Mouse (Mus musculus): ENCODE data around the gene Npm1. TPM values are rescaled to one million over a fixed set of nuclear protein-coding genes. Genes with fewer than 3 reads are reported as not detected.

Gene Npm1
- polyA plus RNA-seq, 1 experiment from 2014 or later, result 786 TPM

GRCm38 (mm10) chr11:33142801-33143200, 20.2 kb downstream of the Npm1 start:
- Histone ChIP-seq H3K9me3 (ENCODE audit: control insufficient read depth, low read length) (no peaks in the 10 kb centered on the region), H3K27ac (ENCODE audit: low read length) (peak overlapping the region; percentile 82), H3K4me2 (ENCODE audit: low read depth, low read length) (peak overlapping the region; percentile 20; the same call in 1 of the 2 replicates), H3K9ac (ENCODE audit: low read length) (peak overlapping the region; percentile 11; the same call in 1 of the 2 replicates), H3K4me1 (replicated peaks; ENCODE audit: control insufficient read depth, insufficient read depth, low read length) (peaks cover 38% of the 10 kb centered on the region), H3K36me3 (ENCODE audit: control insufficient read depth, insufficient read depth, low read length) (no peaks in the 10 kb centered on the region), H3K27me3 (ENCODE audit: control insufficient read depth, insufficient read depth, low read depth, low read length) (peaks cover 19% of the 10 kb centered on the region), H3K4me3 (ENCODE audit: low read length) (no peak overlapping the region)
- WGBS, result 73% methylated on average over 1 of the region's 1 CpGs
- peak; percentile 53 for ATAC-seq (ENCODE audit: low read depth)

GRCm38 (mm10) chr11:33140111-33140460, 22.9 kb downstream of the Npm1 start:
- H3K4me1 ChIP-seq (replicated peaks; ENCODE audit: control insufficient read depth, insufficient read depth, low read length), result peaks cover 23% of the 10 kb centered on the region
- no peaks in the 10 kb centered on the region for H3K9me3 ChIP-seq (ENCODE audit: control insufficient read depth, low read length)
- H3K4me2 ChIP-seq (ENCODE audit: low read depth, low read length), result no peak overlapping the region
- WGBS, result 71% methylated on average over 5 of the region's 5 CpGs
- ATAC-seq (ENCODE audit: low read depth), result no peak
- no peak overlapping the region for H3K27ac ChIP-seq (ENCODE audit: low read length)
- peaks cover 5% of the 10 kb centered on the region; the same call in 1 of the 2 replicates for H3K27me3 ChIP-seq (ENCODE audit: control insufficient read depth, insufficient read depth, low read depth, low read length)
- no peak overlapping the region for H3K4me3 ChIP-seq (ENCODE audit: low read length)
- no peaks in the 10 kb centered on the region for H3K36me3 ChIP-seq (ENCODE audit: control insufficient read depth, insufficient read depth, low read length)
- no peak overlapping the region for H3K9ac ChIP-seq (ENCODE audit: low read length)

- peaks cover 3% of the 10 kb centered on the region; the same call in 1 of the 2 replicates for H3K27me3 ChIP-seq (ENCODE audit: control insufficient read depth, insufficient read depth, low read depth, low read length)
- no peak overlapping the region for H3K27ac ChIP-seq (ENCODE audit: low read length)
- no peaks in the 10 kb centered on the region for H3K9me3 ChIP-seq (ENCODE audit: control insufficient read depth, low read length)
- WGBS, result 72% methylated on average over 9 of the region's 9 CpGs
- no peaks in the 10 kb centered on the region for H3K36me3 ChIP-seq (ENCODE audit: control insufficient read depth, insufficient read depth, low read length)
- no peak overlapping the region for H3K4me3 ChIP-seq (ENCODE audit: low read length)
- no peak overlapping the region for H3K9ac ChIP-seq (ENCODE audit: low read length)
- H3K4me1 ChIP-seq (replicated peaks; ENCODE audit: control insufficient read depth, insufficient read depth, low read length), result peaks cover 18% of the 10 kb centered on the region
- ATAC-seq (ENCODE audit: low read depth), result no peak
- H3K4me2 ChIP-seq (ENCODE audit: low read depth, low read length), result no peak overlapping the region
These were observed 23.4 kb downstream of the Npm1 start for GRCm38 (mm10) chr11:33139458-33140110.

- WGBS, result 82% methylated on average over 5 of the region's 5 CpGs
- Histone ChIP-seq H3K4me2 (ENCODE audit: low read depth, low read length) (no peak overlapping the region), H3K4me3 (ENCODE audit: low read length) (no peak overlapping the region), H3K9me3 (ENCODE audit: control insufficient read depth, low read length) (no peaks in the 10 kb centered on the region), H3K36me3 (ENCODE audit: control insufficient read depth, insufficient read depth, low read length) (no peaks in the 10 kb centered on the region), H3K9ac (ENCODE audit: low read length) (no peak overlapping the region), H3K27me3 (ENCODE audit: control insufficient read depth, insufficient read depth, low read depth, low read length) (no peaks in the 10 kb centered on the region), H3K4me1 (replicated peaks; ENCODE audit: control insufficient read depth, insufficient read depth, low read length) (peaks cover 9% of the 10 kb centered on the region), H3K27ac (ENCODE audit: low read length) (no peak overlapping the region)
- ATAC-seq (ENCODE audit: low read depth), result no peak
These were observed 24.3 kb downstream of the Npm1 start for GRCm38 (mm10) chr11:33138686-33139085.

GRCm38 (mm10) chr11:33134391-33134986, 28.5 kb downstream of the Npm1 start:
- no peaks in the 10 kb centered on the region for H3K4me1 ChIP-seq (replicated peaks; ENCODE audit: control insufficient read depth, insufficient read depth, low read length)
- no peak for ATAC-seq (ENCODE audit: low read depth)
- no peak overlapping the region for H3K9ac ChIP-seq (ENCODE audit: low read length)
- WGBS, result 86% methylated on average over 8 of the region's 8 CpGs
- no peak overlapping the region for H3K4me2 ChIP-seq (ENCODE audit: low read depth, low read length)
- H3K27me3 ChIP-seq (ENCODE audit: control insufficient read depth, insufficient read depth, low read depth, low read length), result no peaks in the 10 kb centered on the region
- no peak overlapping the region for H3K4me3 ChIP-seq (ENCODE audit: low read length)
- no peaks in the 10 kb centered on the region for H3K36me3 ChIP-seq (ENCODE audit: control insufficient read depth, insufficient read depth, low read length)
- no peak overlapping the region for H3K27ac ChIP-seq (ENCODE audit: low read length)
- H3K9me3 ChIP-seq (ENCODE audit: control insufficient read depth, low read length), result no peaks in the 10 kb centered on the region

GRCm38 (mm10) chr11:33132619-33133338, 30.2 kb downstream of the Npm1 start:
- no peak overlapping the region for H3K9ac ChIP-seq (ENCODE audit: low read length)
- H3K4me1 ChIP-seq (replicated peaks; ENCODE audit: control insufficient read depth, insufficient read depth, low read length), result no peaks in the 10 kb centered on the region
- H3K27ac ChIP-seq (ENCODE audit: low read length), result no peak overlapping the region
- no peak overlapping the region for H3K4me3 ChIP-seq (ENCODE audit: low read length)
- H3K9me3 ChIP-seq (ENCODE audit: control insufficient read depth, low read length), result no peaks in the 10 kb centered on the region
- H3K4me2 ChIP-seq (ENCODE audit: low read depth, low read length), result no peak overlapping the region
- H3K27me3 ChIP-seq (ENCODE audit: control insufficient read depth, insufficient read depth, low read depth, low read length), result no peaks in the 10 kb centered on the region
- ATAC-seq (ENCODE audit: low read depth), result no peak
- H3K36me3 ChIP-seq (ENCODE audit: control insufficient read depth, insufficient read depth, low read length), result no peaks in the 10 kb centered on the region
- WGBS, result 42% methylated on average over 8 of the region's 8 CpGs

- Histone ChIP-seq H3K27ac (ENCODE audit: low read length) (no peak overlapping the region), H3K27me3 (ENCODE audit: control insufficient read depth, insufficient read depth, low read depth, low read length) (0 out of 2 replicates have a peak, but pooled peaks cover 3% of the 10 kb centered on the region), H3K4me2 (ENCODE audit: low read depth, low read length) (no peak overlapping the region), H3K9me3 (ENCODE audit: control insufficient read depth, low read length) (no peaks in the 10 kb centered on the region), H3K9ac (ENCODE audit: low read length) (no peak overlapping the region), H3K4me1 (replicated peaks; ENCODE audit: control insufficient read depth, insufficient read depth, low read length) (peaks cover 4% of the 10 kb centered on the region; the same call in 1 of the 2 replicates), H3K36me3 (ENCODE audit: control insufficient read depth, insufficient read depth, low read length) (no peaks in the 10 kb centered on the region), H3K4me3 (ENCODE audit: low read length) (no peak overlapping the region)
- ATAC-seq (ENCODE audit: low read depth), result no peak
These were observed 35.9 kb downstream of the Npm1 start for GRCm38 (mm10) chr11:33127058-33127457.

GRCm38 (mm10) chr11:33122575-33123268, 40.3 kb downstream of the Npm1 start:
- Histone ChIP-seq H3K4me1 (replicated peaks; ENCODE audit: control insufficient read depth, insufficient read depth, low read length) (peaks cover 4% of the 10 kb centered on the region; the same call in 1 of the 2 replicates), H3K36me3 (ENCODE audit: control insufficient read depth, insufficient read depth, low read length) (no peaks in the 10 kb centered on the region), H3K27me3 (ENCODE audit: control insufficient read depth, insufficient read depth, low read depth, low read length) (0 out of 2 replicates have a peak, but pooled peaks cover 3% of the 10 kb centered on the region), H3K4me2 (ENCODE audit: low read depth, low read length) (peak overlapping the region; percentile 64), H3K4me3 (ENCODE audit: low read length) (peak overlapping the region; percentile 41), H3K27ac (ENCODE audit: low read length) (no peak overlapping the region), H3K9me3 (ENCODE audit: control insufficient read depth, low read length) (no peaks in the 10 kb centered on the region), H3K9ac (ENCODE audit: low read length) (peak overlapping the region; percentile 53)
- ATAC-seq (ENCODE audit: low read depth), result peak; percentile 76
- WGBS, result 2% methylated on average over 37 of the region's 37 CpGs

- no peaks in the 10 kb centered on the region for H3K36me3 ChIP-seq (ENCODE audit: control insufficient read depth, insufficient read depth, low read length)
- H3K27me3 ChIP-seq (ENCODE audit: control insufficient read depth, insufficient read depth, low read depth, low read length), result 0 out of 2 replicates have a peak, but pooled peaks cover 3% of the 10 kb centered on the region
- no peak overlapping the region for H3K27ac ChIP-seq (ENCODE audit: low read length)
- ATAC-seq (ENCODE audit: low read depth), result no peak
- no peaks in the 10 kb centered on the region for H3K9me3 ChIP-seq (ENCODE audit: control insufficient read depth, low read length)
- 62% methylated on average over 8 of the region's 8 CpGs for WGBS
- H3K4me2 ChIP-seq (ENCODE audit: low read depth, low read length), result no peak overlapping the region
- H3K4me3 ChIP-seq (ENCODE audit: low read length), result no peak overlapping the region
- no peak overlapping the region for H3K9ac ChIP-seq (ENCODE audit: low read length)
- peaks cover 4% of the 10 kb centered on the region; the same call in 1 of the 2 replicates for H3K4me1 ChIP-seq (replicated peaks; ENCODE audit: control insufficient read depth, insufficient read depth, low read length)
These were observed 43.5 kb downstream of the Npm1 start for GRCm38 (mm10) chr11:33119556-33119955.

All from lung, embryonic 16.5 days (tissue).